Mouse (Mus musculus) lung, embryonic 15.5 days (tissue): ENCODE measurements around the gene Trim10. TPM values are rescaled to one million over a fixed set of nuclear protein-coding genes. Genes with fewer than 3 reads are reported as not detected.
"Not testable (repeated sequence)": the region's sequence is repeated elsewhere in the genome, so short reads cannot be mapped to it uniquely, and the experiment has no call there.

ENCODE experiments used
- ATAC-seq: fragments of 200-750 bp; cut with Nextera tagmentation; 2 replicates; pipeline ENCODE4 v1.8.0; 2017; ENCODE audit warnings: moderate number of reproducible peaks, borderline replicate concordance; ENCODE audit not compliant: low FRiP score, low TSS enrichment; ENCODE audit errors: extremely low read depth
- H3K27ac ChIP-seq: fragments of 300-500 bp; sonication (generic); 2 replicates; pipeline ENCODE4 v1.5.1; 2015; ENCODE audit warnings: moderate library complexity, mild to moderate bottlenecking, inconsistent platforms
- H3K27me3 ChIP-seq: fragments of 300-500 bp; sonication (generic); 2 replicates; pipeline ENCODE4 v1.6.1; 2015; ENCODE audit warnings: inconsistent platforms
- H3K36me3 ChIP-seq: fragments of 300-500 bp; sonication (generic); 2 replicates; pipeline ENCODE4 v1.6.1; 2015; ENCODE audit warnings: inconsistent platforms
- H3K4me1 ChIP-seq: fragments of 300-500 bp; sonication (generic); 2 replicates; pipeline ENCODE4 v1.6.1; 2015; ENCODE audit warnings: inconsistent platforms
- H3K4me2 ChIP-seq: fragments of 300-500 bp; sonication (generic); 2 replicates; pipeline ENCODE4 v1.6.1; 2015; ENCODE audit warnings: inconsistent platforms, mild to moderate bottlenecking, moderate library complexity
- H3K4me3 ChIP-seq: fragments of 300-500 bp; sonication (generic); 2 replicates; pipeline ENCODE4 v1.5.1; 2015; ENCODE audit warnings: mild to moderate bottlenecking, inconsistent platforms
- H3K9ac ChIP-seq: fragments of 300-500 bp; sonication (generic); 2 replicates; pipeline ENCODE4 v1.6.1; 2015; ENCODE audit warnings: inconsistent platforms
- H3K9me3 ChIP-seq: fragments of 300-500 bp; sonication (generic); 2 replicates; pipeline ENCODE4 v1.6.1; 2016; ENCODE audit warnings: inconsistent platforms
- WGBS: fragments of 180-500 bp; shearing (Covaris S2); methylation state at CpG from one replicate; pipeline ENCODE4 v1.1.7; 2015; 5-methylcytosine and 5-hydroxymethylcytosine counted together
- polyA plus RNA-seq: library from polyadenylated mRNA; unstranded; fragments of >200 nt; fragmentation: Nextera tagmentation; extraction: Ambion mirVana; gene quantifications from 2 replicates; pipeline ENCODE4 v1.2.1, GENCODE M21; 2015

The Trim10 gene
- polyA plus RNA-seq, 1 experiment from 2014 or later, result 4.0 TPM

- H3K4me1 ChIP-seq, result no peaks in the 10 kb centered on the region; the same call in 1 of the 2 replicates
- ATAC-seq, result no peak
- H3K9ac ChIP-seq, result no peak within 1 kb of the TSS
- peak within 1 kb of the TSS; percentile 38 for H3K4me2 ChIP-seq
- H3K4me3 ChIP-seq, result 0 out of 2 replicates have a peak within 1 kb of the TSS, but pooled peaks have one; percentile 3
- peaks cover 26% of the 10 kb centered on the region for H3K27me3 ChIP-seq
- H3K36me3 ChIP-seq, result no peaks in the 10 kb centered on the region
- H3K27ac ChIP-seq, result no peak within 1 kb of the TSS
- 11% methylated on average over 29 of the region's 29 CpGs for WGBS
- no peaks in the 10 kb centered on the region for H3K9me3 ChIP-seq
Measured at GRCm38 (mm10) chr17:36866719-36867527, 2.5 kb upstream of the Trim10 start, which contains the start of gene Trim15. Gene Trim15 (minus strand): TSS chr17:36867210.

- WGBS, result 66% methylated on average over 2 of the region's 2 CpGs
- Histone ChIP-seq H3K9ac (no peak overlapping the region), H3K4me3 (no peak overlapping the region), H3K9me3 (no peaks in the 10 kb centered on the region), H3K36me3 (no peaks in the 10 kb centered on the region), H3K4me1 (no peaks in the 10 kb centered on the region; the same call in 1 of the 2 replicates), H3K27ac (no peak overlapping the region), H3K27me3 (peaks cover 26% of the 10 kb centered on the region), H3K4me2 (no peak overlapping the region)
- no peak for ATAC-seq
Measured at GRCm38 (mm10) chr17:36868836-36869235, 538 bp upstream of the Trim10 start.

- peak; percentile 44; the same call in 1 of the 2 replicates for ATAC-seq
- H3K4me3 ChIP-seq, result 0 out of 2 replicates have a peak overlapping the region, but pooled peaks have one; percentile 7
- no peaks in the 10 kb centered on the region; the same call in 1 of the 2 replicates for H3K4me1 ChIP-seq
- no peak overlapping the region for H3K9ac ChIP-seq
- WGBS, result 57% methylated on average over 25 of the region's 25 CpGs
- H3K27ac ChIP-seq, result no peak overlapping the region
- H3K9me3 ChIP-seq, result no peaks in the 10 kb centered on the region
- H3K36me3 ChIP-seq, result no peaks in the 10 kb centered on the region
- peaks cover 19% of the 10 kb centered on the region for H3K27me3 ChIP-seq
- H3K4me2 ChIP-seq, result no peak overlapping the region
Measured at GRCm38 (mm10) chr17:36869955-36870810, 809 bp downstream of the Trim10 start.

GRCm38 (mm10) chr17:36874636-36875035 is 5.3 kb downstream of the Trim10 start:
- 41% methylated on average over 4 of the region's 4 CpGs for WGBS
- Histone ChIP-seq H3K4me3 (no peak overlapping the region), H3K9ac (no peak overlapping the region), H3K4me1 (no peaks in the 10 kb centered on the region; the same call in 1 of the 2 replicates), H3K4me2 (no peak overlapping the region), H3K27ac (no peak overlapping the region), H3K9me3 (no peaks in the 10 kb centered on the region), H3K36me3 (no peaks in the 10 kb centered on the region), H3K27me3 (no peaks in the 10 kb centered on the region)
- ATAC-seq, result no peak

GRCm38 (mm10) chr17:36883350-36883749 is 14.0 kb downstream of the Trim10 start:
- H3K36me3 ChIP-seq, result no peaks in the 10 kb centered on the region
- 34% methylated on average over 2 of the region's 2 CpGs for WGBS
- ATAC-seq, result peak; percentile 39; the same call in 1 of the 2 replicates

GRCm38 (mm10) chr17:36885132-36885790 is 15.9 kb downstream of the Trim10 start:
- WGBS, result 83% methylated on average over 12 of the region's 12 CpGs
- 0 out of 2 replicates have a peak, but pooled peaks cover 4% of the 10 kb centered on the region for H3K27me3 ChIP-seq

More at GRCm38 (mm10) chr17:36883350-36883749, 14.0 kb downstream of the Trim10 start:
- Histone ChIP-seq H3K4me2 (no peak overlapping the region), H3K9ac (no peak overlapping the region), H3K9me3 (no peaks in the 10 kb centered on the region), H3K4me1 (no peaks in the 10 kb centered on the region), H3K4me3 (no peak overlapping the region), H3K27ac (no peak overlapping the region), H3K27me3 (no peaks in the 10 kb centered on the region)

GRCm38 (mm10) chr17:36890073-36890903 is 20.9 kb downstream of the Trim10 start, which contains the start of gene Trim40:
Gene Trim40 (minus strand): TSS chr17:36890123.
- ATAC-seq, result no peak
- Histone ChIP-seq H3K9me3 (no peaks in the 10 kb centered on the region), H3K4me1 (no peaks in the 10 kb centered on the region), H3K4me3 (no peak within 1 kb of the TSS), H3K27me3 (0 out of 2 replicates have a peak, but pooled peaks cover 4% of the 10 kb centered on the region), H3K4me2 (no peak within 1 kb of the TSS), H3K9ac (no peak within 1 kb of the TSS), H3K36me3 (no peaks in the 10 kb centered on the region), H3K27ac (no peak within 1 kb of the TSS)
- 86% methylated on average over 5 of the region's 5 CpGs for WGBS

More at GRCm38 (mm10) chr17:36885132-36885790, 15.9 kb downstream of the Trim10 start:
- H3K4me2 ChIP-seq, result no peak overlapping the region
- H3K9me3 ChIP-seq, result no peaks in the 10 kb centered on the region
- H3K4me1 ChIP-seq, result no peaks in the 10 kb centered on the region
- H3K4me3 ChIP-seq, result no peak overlapping the region
- no peak overlapping the region for H3K27ac ChIP-seq
- no peak overlapping the region for H3K9ac ChIP-seq
- no peaks in the 10 kb centered on the region for H3K36me3 ChIP-seq
- no peak for ATAC-seq

GRCm38 (mm10) chr17:36891496-36891895 is 22.1 kb downstream of the Trim10 start:
- not testable (repeated sequence) for H3K4me3 ChIP-seq, H3K27ac ChIP-seq, H3K4me2 ChIP-seq, H3K4me1 ChIP-seq, H3K36me3 ChIP-seq, H3K9me3 ChIP-seq, H3K9ac ChIP-seq, H3K27me3 ChIP-seq, ATAC-seq
- WGBS, result 94% methylated on average over 1 of the region's 1 CpGs

- no peak for ATAC-seq
- Histone ChIP-seq H3K36me3 (no peaks in the 10 kb centered on the region), H3K4me2 (no peak overlapping the region), H3K9me3 (no peaks in the 10 kb centered on the region), H3K4me1 (no peaks in the 10 kb centered on the region), H3K4me3 (no peak overlapping the region), H3K9ac (no peak overlapping the region), H3K27me3 (0 out of 2 replicates have a peak, but pooled peaks cover 4% of the 10 kb centered on the region), H3K27ac (no peak overlapping the region)
- 9% methylated on average over 2 of the region's 2 CpGs for WGBS
Measured at GRCm38 (mm10) chr17:36892362-36892761, 23.0 kb downstream of the Trim10 start.

- H3K36me3 ChIP-seq, result no peaks in the 10 kb centered on the region
- no peak overlapping the region for H3K4me3 ChIP-seq
- ATAC-seq, result no peak
- H3K27me3 ChIP-seq, result 0 out of 2 replicates have a peak, but pooled peaks cover 4% of the 10 kb centered on the region
- WGBS, result 38% methylated on average over 5 of the region's 5 CpGs
- H3K9me3 ChIP-seq, result no peaks in the 10 kb centered on the region
- H3K27ac ChIP-seq, result no peak overlapping the region
- no peak overlapping the region for H3K4me2 ChIP-seq
- H3K9ac ChIP-seq, result no peak overlapping the region
- no peaks in the 10 kb centered on the region for H3K4me1 ChIP-seq
Measured at GRCm38 (mm10) chr17:36893387-36893786, 24.0 kb downstream of the Trim10 start.
